Mouse (Mus musculus): ENCODE data around the gene Pard6a. TPM values are rescaled to one million over a fixed set of nuclear protein-coding genes. Genes with fewer than 3 reads are reported as not detected.

The Pard6a gene
- polyA plus RNA-seq, 1 experiment = 30.7 TPM

- Histone ChIP-seq H3K27me3 (ENCODE audit: control insufficient read depth, insufficient read depth, low read length) (no peaks in the 10 kb centered on the region), H3K27ac (ENCODE audit: control insufficient read depth, insufficient read depth, low read length) (no peak overlapping the region), H3K4me3 (ENCODE audit: control insufficient read depth, insufficient read depth, low read length) (no peak overlapping the region), H3K36me3 (ENCODE audit: control insufficient read depth, insufficient read depth, low read length) (no peaks in the 10 kb centered on the region), H3K4me1 (replicated peaks; ENCODE audit: control insufficient read depth, insufficient read depth, low read length) (no peaks in the 10 kb centered on the region)
- TF ChIP-seq POLR2A (IDR thresholded peaks at IDR 0.05; ENCODE audit: control insufficient read depth, extremely low read depth, insufficient read depth, low read length, poor library complexity) = no peak
- no peak for TF ChIP-seq CTCF (IDR thresholded peaks at IDR 0.05; ENCODE audit: borderline replicate concordance, control insufficient read depth, extremely low read depth, insufficient read depth, low read length, poor library complexity)
- DNase-seq = no peak
- 47% methylated on average over 6 of the region's 6 CpGs for WGBS
Measured at GRCm38 (mm10) chr8:105715042-105715441, 14.1 kb downstream of the Pard6a start.

- Histone ChIP-seq H3K36me3 (ENCODE audit: control insufficient read depth, insufficient read depth, low read length) (no peaks in the 10 kb centered on the region), H3K4me3 (ENCODE audit: control insufficient read depth, insufficient read depth, low read length) (no peak overlapping the region), H3K4me1 (replicated peaks; ENCODE audit: control insufficient read depth, insufficient read depth, low read length) (no peaks in the 10 kb centered on the region), H3K27me3 (ENCODE audit: control insufficient read depth, insufficient read depth, low read length) (no peaks in the 10 kb centered on the region), H3K27ac (ENCODE audit: control insufficient read depth, insufficient read depth, low read length) (no peak overlapping the region)
- no peak for DNase-seq
- TF ChIP-seq POLR2A (IDR thresholded peaks at IDR 0.05; ENCODE audit: control insufficient read depth, extremely low read depth, insufficient read depth, low read length, poor library complexity) (no peak), CTCF (IDR thresholded peaks at IDR 0.05; ENCODE audit: borderline replicate concordance, control insufficient read depth, extremely low read depth, insufficient read depth, low read length, poor library complexity) (no peak)
- WGBS = 97% methylated on average over 15 of the region's 15 CpGs
Measured at GRCm38 (mm10) chr8:105716302-105716945, 15.5 kb downstream of the Pard6a start.

GRCm38 (mm10) chr8:105719637-105720036 lies 18.7 kb downstream of the Pard6a start:
- H3K4me1 ChIP-seq (replicated peaks; ENCODE audit: control insufficient read depth, insufficient read depth, low read length) = no peaks in the 10 kb centered on the region
- no peaks in the 10 kb centered on the region for H3K36me3 ChIP-seq (ENCODE audit: control insufficient read depth, insufficient read depth, low read length)
- H3K4me3 ChIP-seq (ENCODE audit: control insufficient read depth, insufficient read depth, low read length) = no peak overlapping the region
- 97% methylated on average over 4 of the region's 4 CpGs for WGBS
- no peak for TF ChIP-seq POLR2A (IDR thresholded peaks at IDR 0.05; ENCODE audit: control insufficient read depth, extremely low read depth, insufficient read depth, low read length, poor library complexity)
- TF ChIP-seq CTCF (IDR thresholded peaks at IDR 0.05; ENCODE audit: borderline replicate concordance, control insufficient read depth, extremely low read depth, insufficient read depth, low read length, poor library complexity) = no peak
- DNase-seq = no peak
- H3K27me3 ChIP-seq (ENCODE audit: control insufficient read depth, insufficient read depth, low read length) = no peaks in the 10 kb centered on the region
- no peak overlapping the region for H3K27ac ChIP-seq (ENCODE audit: control insufficient read depth, insufficient read depth, low read length)

GRCm38 (mm10) chr8:105722861-105723260 lies 21.9 kb downstream of the Pard6a start:
- no peak overlapping the region for H3K27ac ChIP-seq (ENCODE audit: control insufficient read depth, insufficient read depth, low read length)
- WGBS = 95% methylated on average over 9 of the region's 9 CpGs
- no peaks in the 10 kb centered on the region for H3K36me3 ChIP-seq (ENCODE audit: control insufficient read depth, insufficient read depth, low read length)
- no peak for DNase-seq
- H3K4me1 ChIP-seq (replicated peaks; ENCODE audit: control insufficient read depth, insufficient read depth, low read length) = peaks cover 12% of the 10 kb centered on the region
- no peaks in the 10 kb centered on the region for H3K27me3 ChIP-seq (ENCODE audit: control insufficient read depth, insufficient read depth, low read length)
- H3K4me3 ChIP-seq (ENCODE audit: control insufficient read depth, insufficient read depth, low read length) = no peak overlapping the region
- TF ChIP-seq CTCF (IDR thresholded peaks at IDR 0.05; ENCODE audit: borderline replicate concordance, control insufficient read depth, extremely low read depth, insufficient read depth, low read length, poor library complexity) = no peak
- TF ChIP-seq POLR2A (IDR thresholded peaks at IDR 0.05; ENCODE audit: control insufficient read depth, extremely low read depth, insufficient read depth, low read length, poor library complexity) = no peak

- Histone ChIP-seq H3K27me3 (ENCODE audit: control insufficient read depth, insufficient read depth, low read length) (no peaks in the 10 kb centered on the region), H3K4me1 (replicated peaks; ENCODE audit: control insufficient read depth, insufficient read depth, low read length) (peaks cover 15% of the 10 kb centered on the region), H3K36me3 (ENCODE audit: control insufficient read depth, insufficient read depth, low read length) (no peaks in the 10 kb centered on the region), H3K4me3 (ENCODE audit: control insufficient read depth, insufficient read depth, low read length) (no peak overlapping the region), H3K27ac (ENCODE audit: control insufficient read depth, insufficient read depth, low read length) (no peak overlapping the region)
- WGBS = 90% methylated on average over 5 of the region's 5 CpGs
- no peak for DNase-seq
- TF ChIP-seq CTCF (IDR thresholded peaks at IDR 0.05; ENCODE audit: borderline replicate concordance, control insufficient read depth, extremely low read depth, insufficient read depth, low read length, poor library complexity) (no peak), POLR2A (IDR thresholded peaks at IDR 0.05; ENCODE audit: control insufficient read depth, extremely low read depth, insufficient read depth, low read length, poor library complexity) (no peak)
Measured at GRCm38 (mm10) chr8:105725726-105726125, 24.8 kb downstream of the Pard6a start.

- peaks cover 15% of the 10 kb centered on the region for H3K4me1 ChIP-seq (replicated peaks; ENCODE audit: control insufficient read depth, insufficient read depth, low read length)
- DNase-seq = no peak
- H3K27ac ChIP-seq (ENCODE audit: control insufficient read depth, insufficient read depth, low read length) = no peak overlapping the region
- H3K4me3 ChIP-seq (ENCODE audit: control insufficient read depth, insufficient read depth, low read length) = no peak overlapping the region
- H3K27me3 ChIP-seq (ENCODE audit: control insufficient read depth, insufficient read depth, low read length) = no peaks in the 10 kb centered on the region
- WGBS = 69% methylated on average over 18 of the region's 18 CpGs
- TF ChIP-seq CTCF (IDR thresholded peaks at IDR 0.05; ENCODE audit: borderline replicate concordance, control insufficient read depth, extremely low read depth, insufficient read depth, low read length, poor library complexity) = no peak
- TF ChIP-seq POLR2A (IDR thresholded peaks at IDR 0.05; ENCODE audit: control insufficient read depth, extremely low read depth, insufficient read depth, low read length, poor library complexity) = no peak
- no peaks in the 10 kb centered on the region for H3K36me3 ChIP-seq (ENCODE audit: control insufficient read depth, insufficient read depth, low read length)
Measured at GRCm38 (mm10) chr8:105727397-105728124, 26.6 kb downstream of the Pard6a start.
